Mouse (Mus musculus) cerebellum, adult 2 months (tissue): ENCODE results near the gene Olfr616.

Experiments used
- CTCF ChIP-seq: fragments of 200-500 bp; IDR thresholded peaks from 2 replicates; pipeline ENCODE4 v1.5.1; 2011; ENCODE audit warnings: low read depth, mild to moderate bottlenecking, control low read depth, low read length, moderate library complexity, borderline replicate concordance; ENCODE audit not compliant: insufficient read depth
- POLR2A ChIP-seq: fragments of 200-500 bp; IDR thresholded peaks from 2 replicates; pipeline ENCODE4 v1.6.1; 2011; ENCODE audit warnings: low read length, control low read depth, borderline replicate concordance; ENCODE audit not compliant: insufficient read depth

DNA sequence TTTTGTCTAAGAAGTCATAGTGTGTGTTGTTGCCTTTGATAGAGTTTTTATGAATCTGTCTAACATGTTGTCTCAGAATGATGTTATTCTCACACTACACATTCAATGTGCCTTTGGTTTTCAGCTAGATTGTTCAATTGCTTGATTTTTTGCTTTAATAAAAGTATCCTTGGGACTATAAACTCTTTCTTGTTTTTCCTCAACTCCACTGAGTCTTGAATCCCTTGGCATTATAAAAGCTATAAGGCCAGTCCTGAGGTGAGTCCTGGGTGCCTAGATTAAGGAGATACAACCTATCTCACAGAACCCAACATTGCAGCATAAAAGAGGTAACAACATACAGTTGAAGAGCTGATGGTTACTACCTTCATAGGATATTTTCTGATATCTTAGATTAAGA, 31.3 kb upstream of the Olfr616 start, which contains the start of gene Olfr619:
- TF ChIP-seq CTCF (no peak), POLR2A (no peak)
